Mouse (Mus musculus): ENCODE measurements around the gene Ahrr. TPM values are rescaled to one million over a fixed set of nuclear protein-coding genes. Genes with fewer than 3 reads are reported as not detected.

Gene Ahrr
- polyA plus RNA-seq, 1 experiment, result 7.6 TPM

DNA sequence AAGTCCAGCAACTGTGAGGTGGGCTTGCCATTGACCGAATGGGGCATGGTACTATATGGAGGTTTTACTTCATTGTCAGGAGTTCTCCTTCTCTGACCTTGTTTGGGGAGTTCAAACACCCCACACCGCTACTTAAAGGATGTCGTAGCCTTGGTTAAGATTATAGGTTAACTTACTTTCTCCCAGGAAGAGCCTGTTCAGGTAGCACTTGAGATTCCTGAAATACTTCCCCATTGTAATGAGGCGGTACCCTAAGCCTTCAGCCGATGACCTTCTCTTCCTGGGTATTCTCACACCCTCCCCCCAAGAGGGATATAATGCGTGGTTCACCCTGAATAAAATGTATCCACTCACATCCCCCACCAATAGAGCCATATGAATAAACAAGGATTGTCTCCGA lies 54.6 kb downstream of the Ahrr start:
- no peak for DNase-seq (ENCODE audit: low spot score)

DNA sequence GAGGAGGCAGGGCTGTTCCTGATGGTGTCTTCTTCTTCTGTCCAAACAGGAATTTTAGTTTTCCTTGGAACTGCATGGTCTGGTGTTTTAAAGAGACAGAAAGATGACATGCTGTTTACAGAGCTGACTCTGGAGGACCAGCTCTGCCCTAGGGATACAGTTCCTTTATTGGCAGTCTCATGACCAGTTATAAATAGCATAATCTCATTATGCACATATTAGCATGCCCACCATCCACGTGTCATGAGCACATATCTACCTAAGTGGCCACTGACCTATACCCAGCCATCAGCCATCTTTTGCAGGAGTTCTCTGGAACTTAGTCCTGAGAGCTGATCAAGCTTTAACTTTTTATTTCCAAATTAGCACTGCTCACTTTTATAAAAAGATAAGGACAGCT lies 71.5 kb downstream of the Ahrr start:
- no peak for DNase-seq (ENCODE audit: low spot score)

DNA sequence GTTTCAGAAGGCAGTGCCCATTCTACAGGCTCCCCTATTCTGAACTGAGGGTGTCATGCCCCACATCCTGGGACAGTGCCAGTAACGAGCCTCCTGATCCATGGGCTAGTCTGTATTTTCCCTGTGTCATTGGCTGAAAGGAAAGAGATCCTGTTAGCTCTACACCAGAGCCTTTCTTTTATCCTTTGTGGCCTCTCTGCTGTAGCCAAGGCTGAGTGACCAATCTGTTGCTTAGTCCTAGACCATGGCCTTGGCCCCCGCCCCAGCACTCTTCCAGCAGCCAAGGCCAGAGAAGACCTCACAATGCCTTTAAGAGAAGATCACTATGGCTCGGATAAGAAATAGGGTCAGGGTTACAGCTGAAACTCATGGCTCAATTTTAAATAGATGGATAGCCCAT lies 73.7 kb downstream of the Ahrr start:
- no peak for DNase-seq (ENCODE audit: low spot score)

DNA sequence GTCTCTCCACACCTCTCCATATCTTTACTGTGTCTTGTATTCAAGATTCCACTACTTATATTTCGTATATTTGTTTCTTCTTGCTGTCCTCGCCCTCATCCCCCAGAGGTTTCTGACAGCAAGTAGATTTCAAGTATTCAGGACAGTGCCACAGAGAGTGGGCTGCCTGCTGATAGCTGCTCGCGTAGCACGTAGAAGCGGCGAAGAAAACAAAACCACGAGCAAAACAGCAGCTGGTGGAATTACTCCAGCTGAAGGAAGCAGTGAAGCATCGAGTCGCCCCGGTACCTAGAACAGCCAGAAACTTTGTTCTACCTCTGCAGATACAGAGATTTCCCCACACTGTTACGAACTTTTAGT lies 83.2 kb downstream of the Ahrr start:
- no peak for DNase-seq (ENCODE audit: low spot score)

DNA sequence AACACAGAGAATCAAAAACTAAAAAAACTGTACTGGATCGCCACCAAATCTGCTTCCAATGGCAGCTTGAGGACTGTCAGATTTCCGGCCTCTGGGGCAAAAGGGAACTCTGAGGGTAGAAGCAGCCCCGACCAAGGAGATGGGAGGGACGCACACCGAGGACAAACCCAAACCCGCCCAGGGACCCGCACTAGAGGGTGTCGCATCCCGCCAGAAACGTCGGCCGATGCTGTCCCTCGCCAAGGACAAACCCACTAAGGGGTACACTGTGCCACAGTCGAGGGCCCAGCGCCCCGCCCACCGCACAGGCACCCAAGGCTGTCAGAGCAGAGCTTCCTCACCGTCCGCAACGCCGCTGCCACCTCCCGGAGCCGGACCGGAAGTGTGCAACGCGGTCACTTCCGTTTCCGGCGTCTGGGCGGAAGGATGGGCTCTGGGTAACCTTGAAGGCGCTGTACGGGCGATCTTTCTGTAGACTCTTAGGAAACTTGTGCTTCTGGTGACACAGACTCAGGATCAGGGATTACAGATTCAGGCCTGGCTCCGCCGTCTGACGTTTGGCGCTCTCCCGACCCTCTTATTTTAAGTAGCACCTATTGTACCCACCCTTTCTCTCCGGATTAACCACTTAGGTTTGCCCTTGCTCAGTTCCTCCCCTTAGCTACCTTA lies 83.7 kb downstream of the Ahrr start, which contains the start of gene Exoc3:
TSS of gene Exoc3 (minus strand) at position 416 of the 669 bp plus-strand sequence.
- DNase-seq (ENCODE audit: low spot score), result peak; percentile 86

DNA sequence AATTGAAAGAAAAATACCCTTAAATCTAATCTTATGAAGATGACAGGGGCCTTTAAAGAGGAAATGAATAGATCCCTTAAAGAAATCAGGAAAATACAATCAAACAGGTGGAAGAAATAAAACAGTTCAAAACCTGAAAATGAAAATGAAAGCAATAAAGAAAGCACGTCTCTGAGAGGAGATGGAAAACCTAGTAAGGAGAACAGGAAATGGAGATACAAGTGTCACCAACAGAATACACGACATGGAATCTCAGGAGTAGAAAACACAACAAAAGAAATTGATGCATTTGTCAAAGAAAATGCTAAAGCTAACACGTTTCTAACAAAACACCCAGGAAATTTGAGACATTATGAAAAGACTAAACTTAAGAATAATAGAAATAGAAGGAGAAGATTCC lies 95.7 kb downstream of the Ahrr start:
- no peak for DNase-seq (ENCODE audit: low spot score)

DNA sequence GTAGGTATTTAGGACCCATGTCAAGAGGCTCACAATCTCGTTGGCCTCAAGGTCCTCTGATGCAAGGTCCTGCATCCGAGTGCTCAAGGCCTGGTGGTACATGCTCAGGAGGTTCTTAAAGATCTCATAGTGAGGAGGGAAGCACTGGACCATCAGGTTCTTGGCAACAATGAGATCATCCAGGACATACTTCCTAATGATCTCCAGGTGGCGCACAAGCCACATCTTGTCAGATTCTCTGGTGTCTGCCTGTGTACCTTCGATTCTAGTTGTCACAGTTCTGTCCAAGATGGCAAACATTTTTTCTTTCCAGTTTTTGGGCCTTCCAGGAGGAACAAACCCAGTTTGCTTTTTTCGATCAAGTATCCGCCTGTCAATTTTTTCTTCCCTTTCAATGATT lies 99.5 kb downstream of the Ahrr start:
- DNase-seq (ENCODE audit: low spot score), result no peak

DNA sequence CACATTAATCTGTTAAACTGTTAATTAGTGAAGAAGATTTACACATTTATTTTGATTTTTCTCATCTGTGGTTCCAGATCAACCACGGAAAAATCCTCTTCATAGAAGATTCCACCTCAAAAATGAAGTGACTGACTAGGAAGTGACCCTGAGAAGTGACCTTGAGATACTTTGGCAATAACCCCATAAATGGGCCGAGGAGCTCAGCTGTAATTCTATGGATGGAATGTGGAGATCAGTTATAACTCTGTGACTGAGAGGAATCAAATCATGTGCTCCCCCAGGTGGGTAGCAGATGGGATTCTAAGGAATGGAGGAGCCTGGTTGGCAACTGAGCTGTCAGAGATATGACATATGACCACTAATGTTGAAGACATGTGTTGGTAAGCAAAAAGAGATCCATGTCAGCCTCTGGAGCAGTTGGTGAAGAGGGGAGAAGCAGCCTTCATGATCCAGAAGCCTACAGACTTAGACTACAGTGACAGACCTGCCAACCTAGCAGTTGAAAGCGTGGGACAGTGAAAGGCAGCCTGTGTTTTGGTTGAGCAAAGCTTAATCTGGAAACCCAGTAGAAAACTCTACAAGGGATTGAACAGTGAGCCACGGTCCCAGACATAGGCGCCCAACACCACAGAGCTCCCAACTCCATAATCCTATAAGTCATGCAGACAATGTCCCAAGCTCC lies 109.0 kb downstream of the Ahrr start:
- no peak for DNase-seq (ENCODE audit: low spot score)

DNA sequence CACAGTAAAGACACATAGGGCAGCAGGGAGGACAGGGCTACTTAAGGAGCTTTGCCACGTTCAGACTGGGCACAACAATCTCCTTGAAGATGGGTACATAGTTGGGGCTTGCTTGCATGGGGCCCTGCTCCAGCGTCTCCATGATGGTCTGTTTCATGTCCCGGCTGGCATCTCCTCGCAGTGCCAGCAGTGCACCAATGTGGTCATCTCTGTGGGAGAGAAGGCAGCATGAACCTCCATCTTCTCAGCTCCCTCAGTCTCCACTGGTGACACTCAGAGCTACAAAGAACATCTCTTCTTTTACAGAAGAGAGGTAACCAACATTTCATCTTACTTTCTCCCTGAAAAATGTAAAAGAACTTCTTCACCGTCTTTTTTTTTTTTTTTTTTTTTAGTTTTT lies 120.1 kb downstream of the Ahrr start:
- DNase-seq (ENCODE audit: low spot score), result no peak

DNA sequence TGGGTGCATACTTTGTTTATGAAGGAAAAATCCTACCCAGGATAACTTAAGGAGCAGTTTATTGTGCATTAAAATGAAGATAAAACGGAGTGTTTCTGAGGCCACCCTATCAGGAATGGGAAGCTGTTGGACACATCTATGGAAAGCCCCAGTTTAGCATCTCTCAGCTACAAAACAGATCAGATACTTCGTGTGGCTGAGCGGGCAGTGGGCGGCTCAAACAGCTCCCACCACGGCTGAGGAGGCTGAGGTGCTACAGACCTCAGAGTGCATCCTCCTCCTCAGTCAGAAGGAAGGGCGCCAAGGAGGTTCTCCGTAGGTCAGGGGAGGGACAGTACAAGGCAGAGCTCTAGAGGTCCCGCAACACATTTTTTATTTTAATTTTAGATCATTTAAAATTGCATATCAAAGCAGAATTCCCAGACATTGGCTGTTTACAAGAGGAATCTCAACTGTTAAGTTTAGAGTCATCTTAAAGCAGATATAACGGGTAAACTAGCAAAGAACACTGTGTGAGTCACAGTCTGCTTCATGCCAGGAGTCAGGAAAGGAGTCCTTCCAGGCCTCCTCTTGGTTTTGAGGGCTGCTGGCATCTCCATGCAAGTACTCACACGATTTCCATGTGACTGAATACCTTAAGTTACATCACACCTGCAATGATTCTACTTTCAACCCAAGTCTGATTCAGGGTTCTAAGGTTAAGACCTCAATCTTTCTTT lies 122.5 kb downstream of the Ahrr start:
- DNase-seq (ENCODE audit: low spot score), result no peak

DNA sequence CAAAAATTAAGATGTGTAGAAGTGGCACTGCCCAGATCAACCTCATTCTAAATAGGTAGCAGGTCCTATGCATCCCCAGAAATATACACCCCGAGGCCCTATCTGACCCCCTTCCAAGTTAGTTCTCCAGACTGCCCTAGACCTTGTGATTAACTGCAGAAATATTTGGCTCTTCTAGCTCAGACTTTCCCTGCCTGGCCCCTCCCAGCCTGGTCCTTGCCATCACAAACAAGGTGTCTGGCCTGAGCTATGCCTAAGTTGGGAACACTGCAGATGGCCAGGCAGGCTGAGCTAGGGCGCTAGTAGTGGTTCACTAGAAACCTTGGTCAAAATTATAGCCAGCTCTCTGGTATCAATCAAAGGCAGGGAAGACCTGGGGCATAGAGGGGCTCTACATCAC lies 124.6 kb downstream of the Ahrr start:
- DNase-seq (ENCODE audit: low spot score), result no peak

DNA sequence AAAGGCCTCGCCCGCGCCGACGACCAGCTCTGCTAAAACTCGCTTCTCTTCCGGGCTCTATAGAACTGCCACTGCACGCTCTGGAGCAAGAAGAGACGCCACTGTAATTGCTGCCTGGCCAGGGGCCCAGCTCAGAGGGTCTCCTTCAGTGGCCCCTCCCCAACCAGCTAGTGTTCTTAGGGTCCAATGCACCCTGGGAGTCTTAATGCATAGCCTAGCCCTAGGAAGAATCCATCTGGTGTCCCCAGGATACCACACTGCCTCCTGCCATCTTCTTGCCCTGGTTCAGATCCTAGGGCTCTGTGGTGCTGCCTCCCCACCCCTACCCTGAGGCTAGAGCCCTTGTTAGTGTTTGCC lies 125.1 kb downstream of the Ahrr start:
- DNase-seq (ENCODE audit: low spot score), result no peak

DNA sequence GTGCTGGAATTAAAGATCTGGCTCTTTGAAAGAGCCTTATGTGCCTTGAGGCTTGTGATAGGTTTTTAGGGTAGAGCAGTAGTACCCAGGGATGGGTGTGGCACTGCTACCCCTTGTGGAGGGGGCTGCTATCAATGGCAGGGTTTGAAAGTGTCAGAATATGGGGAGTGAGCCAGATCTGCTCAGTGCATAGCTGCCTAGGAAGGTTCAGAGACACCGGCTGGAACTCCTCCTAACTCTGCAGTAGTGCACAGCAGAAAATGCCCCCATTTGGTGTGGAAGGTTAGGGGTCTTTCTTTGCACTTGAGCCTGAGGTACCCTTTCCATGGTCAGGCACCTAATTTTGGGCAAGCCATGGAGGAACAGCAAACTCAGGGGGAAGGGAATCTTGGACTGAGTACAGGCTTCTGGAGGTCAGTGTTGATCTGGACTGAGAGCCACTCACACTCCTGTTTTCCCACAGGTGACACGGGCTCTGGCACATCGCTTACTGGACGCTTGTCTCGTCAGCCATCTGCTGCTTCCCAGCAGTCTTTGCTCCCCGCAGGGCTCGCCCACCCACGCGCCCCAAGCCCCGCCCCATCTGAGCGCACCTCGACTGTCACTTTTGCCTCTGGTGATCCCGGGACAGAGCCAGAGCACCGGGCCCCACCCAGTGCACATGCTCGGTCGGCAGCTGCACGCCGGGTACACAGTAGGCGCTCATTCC lies 125.6 kb downstream of the Ahrr start:
- no peak for DNase-seq (ENCODE audit: low spot score)

Other genes starting within 250 kb of the Ahrr start
- gene Cep72, start 230.0 kb downstream of the Ahrr start, polyA plus RNA-seq (2012; rRNA removed), result 4.2 and 5.2 TPM in 2 replicates
- gene Slc9a3, start 170.9 kb downstream of the Ahrr start, polyA plus RNA-seq (2012; rRNA removed), result 0.03 and 0.04 TPM in 2 replicates
- gene Exoc3, start 83.6 kb downstream of the Ahrr start, polyA plus RNA-seq (2012; rRNA removed), result 37.3 and 37.5 TPM in 2 replicates
- 137 and 164 TPM in 2 replicates for gene Pdcd6, start 25.2 kb upstream of the Ahrr start, polyA plus RNA-seq (2012; rRNA removed)
- 162 and 174 TPM in 2 replicates for gene Sdha, start 57.9 kb upstream of the Ahrr start, polyA plus RNA-seq (2012; rRNA removed)
- 22.0 and 29.8 TPM in 2 replicates for gene Ccdc127, start 58.0 kb upstream of the Ahrr start, polyA plus RNA-seq (2012; rRNA removed)
- 1.7 and 2.2 TPM in 2 replicates for gene Lrrc14b, start 71.7 kb upstream of the Ahrr start, polyA plus RNA-seq (2012; rRNA removed)
- gene Zfp72, start 98.5 kb upstream of the Ahrr start, polyA plus RNA-seq (2012; rRNA removed), result 1.5 TPM in 2 replicates
- 118 and 147 TPM in 2 replicates for gene Ftl1-ps1, start 107.4 kb upstream of the Ahrr start, polyA plus RNA-seq (2012; rRNA removed)
- 10.4 and 11.8 TPM in 2 replicates for gene Zfp825, start 201.7 kb upstream of the Ahrr start, polyA plus RNA-seq (2012; rRNA removed)